Mouse (Mus musculus): Measurements from ENCODE around the gene Six6.

Six6 gene

DNA sequence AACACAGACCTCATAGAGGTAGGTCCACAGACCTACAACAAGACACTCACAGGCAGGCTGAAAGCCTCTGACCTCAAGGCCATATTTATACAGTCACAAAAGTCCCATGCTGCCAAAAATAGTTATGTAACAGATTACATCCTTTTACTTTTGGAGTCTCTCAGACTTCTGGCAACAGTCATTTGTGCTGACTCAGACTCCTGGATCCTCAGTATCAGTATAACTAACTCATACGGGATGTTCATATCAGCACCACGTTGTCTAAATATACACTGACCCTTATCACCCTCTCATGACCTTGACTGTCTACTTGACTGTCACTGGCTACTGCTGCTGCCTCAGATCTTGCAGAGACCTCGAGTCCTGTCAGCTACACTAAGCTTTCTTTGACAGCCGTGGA is 15.2 kb downstream of the Six6 start:
- ATAC-seq (ENCODE audit: insufficient number of reproducible peaks, low FRiP score, low TSS enrichment), result no peak

- ATAC-seq (ENCODE audit: insufficient number of reproducible peaks, low FRiP score, low TSS enrichment), result no peak
Observed at GRCm38 (mm10) chr12:72957829-72958424, 18.2 kb downstream of the Six6 start.

DNA sequence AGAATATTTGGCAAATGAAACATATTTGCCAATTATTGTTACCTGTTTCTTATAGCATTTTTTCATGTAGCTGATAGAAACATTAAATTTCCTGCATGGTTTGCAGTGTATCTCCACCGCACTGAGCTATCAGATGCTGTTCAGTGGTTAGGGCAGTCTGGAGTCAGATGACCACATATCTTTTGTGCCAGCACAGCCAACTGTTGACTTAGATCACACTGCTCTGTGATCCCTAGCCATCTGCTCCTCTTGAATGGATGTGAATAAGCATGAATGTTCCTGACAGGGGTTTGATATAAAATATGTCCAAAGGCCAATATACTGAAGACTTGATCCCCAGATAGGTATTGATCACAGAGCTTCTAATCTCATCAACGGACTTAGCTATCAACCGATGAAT is 18.8 kb downstream of the Six6 start:
- no peak for ATAC-seq (ENCODE audit: insufficient number of reproducible peaks, low FRiP score, low TSS enrichment)

- no peak for ATAC-seq (ENCODE audit: insufficient number of reproducible peaks, low FRiP score, low TSS enrichment)
Observed at GRCm38 (mm10) chr12:72962761-72963160, 23.1 kb downstream of the Six6 start.

- ATAC-seq (ENCODE audit: insufficient number of reproducible peaks, low FRiP score, low TSS enrichment), result no peak
Observed at GRCm38 (mm10) chr12:72967541-72967940, 27.8 kb downstream of the Six6 start.

- ATAC-seq (ENCODE audit: insufficient number of reproducible peaks, low FRiP score, low TSS enrichment), result no peak
Observed at GRCm38 (mm10) chr12:72970620-72971019, 30.9 kb downstream of the Six6 start.

DNA sequence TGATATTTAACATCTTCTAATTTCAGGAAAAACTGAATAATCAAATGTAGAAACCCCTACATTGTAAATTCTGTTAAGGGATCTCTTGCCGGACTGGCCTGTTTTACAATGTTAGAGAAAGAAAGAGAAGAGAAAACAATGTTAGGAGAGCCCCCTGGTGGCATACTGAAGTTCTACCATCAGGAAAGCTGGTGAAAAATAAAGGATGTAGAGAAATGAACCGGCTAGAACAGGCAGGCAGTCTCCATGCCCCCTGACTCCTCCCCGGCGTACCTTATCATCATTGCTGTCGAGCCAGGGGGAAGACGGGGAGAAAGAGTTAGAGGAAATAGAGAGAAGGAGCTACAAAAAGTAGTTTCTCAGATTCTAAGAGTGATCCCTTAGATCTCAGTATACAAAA is 33.5 kb downstream of the Six6 start:
- ATAC-seq (ENCODE audit: insufficient number of reproducible peaks, low FRiP score, low TSS enrichment), result no peak

DNA sequence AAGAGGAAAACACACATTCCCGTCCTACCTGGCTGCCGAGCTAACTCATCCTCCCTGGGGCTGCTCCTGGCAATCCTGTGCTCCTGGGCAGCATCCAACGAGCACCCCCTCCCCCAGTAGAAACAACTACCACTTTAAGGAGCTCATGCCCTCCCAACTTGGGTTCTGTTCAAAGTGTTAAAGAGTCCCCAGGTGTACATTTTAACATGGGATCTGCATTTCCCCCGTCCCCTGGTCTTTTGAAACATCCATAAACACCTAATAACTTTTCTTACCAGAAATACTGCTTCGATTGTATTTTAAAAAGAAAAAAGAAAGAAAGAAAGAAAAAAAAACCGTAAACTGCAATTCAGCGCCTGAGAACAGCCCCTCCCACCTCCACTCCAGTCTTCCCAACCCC is 36.5 kb downstream of the Six6 start:
- no peak for ATAC-seq (ENCODE audit: insufficient number of reproducible peaks, low FRiP score, low TSS enrichment)

- peak; percentile 79 for ATAC-seq (ENCODE audit: insufficient number of reproducible peaks, low FRiP score, low TSS enrichment)
Observed at GRCm38 (mm10) chr12:72976718-72977117, 37.0 kb downstream of the Six6 start.

DNA sequence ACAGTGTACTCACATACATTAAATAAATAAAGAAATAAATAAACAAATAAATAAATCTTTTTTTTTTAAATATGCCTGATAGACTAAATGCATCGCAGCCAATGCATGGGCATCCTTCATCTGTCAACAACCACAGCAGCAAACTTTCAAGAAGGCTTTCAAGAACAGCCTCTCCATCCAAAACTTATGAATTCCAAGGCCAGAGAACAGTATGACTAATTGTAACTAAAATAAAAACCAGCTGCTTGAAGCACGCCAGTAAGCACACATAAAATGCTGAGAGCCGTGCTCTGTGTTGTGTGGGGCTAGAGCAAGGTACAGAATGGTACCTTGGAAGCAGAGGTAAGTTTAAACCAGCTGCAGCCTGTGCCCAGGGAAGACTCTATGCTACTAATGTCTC is 38.2 kb downstream of the Six6 start:
- no peak for ATAC-seq (ENCODE audit: insufficient number of reproducible peaks, low FRiP score, low TSS enrichment)

- no peak for ATAC-seq (ENCODE audit: insufficient number of reproducible peaks, low FRiP score, low TSS enrichment)
Observed at GRCm38 (mm10) chr12:72979236-72979635, 39.5 kb downstream of the Six6 start.

DNA sequence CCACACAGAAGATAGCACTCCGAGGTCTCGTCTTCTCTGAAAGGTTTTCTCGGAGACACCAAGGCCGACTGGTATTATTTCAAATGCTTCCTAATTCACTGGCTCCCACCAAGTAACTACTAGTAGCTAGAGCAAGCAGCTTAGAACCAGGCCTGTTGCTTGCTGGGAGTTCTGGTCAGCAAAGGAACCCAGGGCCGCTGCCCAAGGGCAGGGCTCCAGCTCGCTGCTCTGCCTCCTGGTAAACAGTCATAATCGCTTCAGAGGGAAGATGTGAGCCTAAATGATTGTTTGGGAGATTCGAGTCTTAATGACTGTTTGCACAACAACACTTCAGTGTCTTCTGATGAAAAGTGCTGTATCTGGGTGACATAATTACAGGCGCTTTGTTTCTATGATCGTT is 42.9 kb downstream of the Six6 start:
- no peak for ATAC-seq (ENCODE audit: insufficient number of reproducible peaks, low FRiP score, low TSS enrichment)

GRCm38 (mm10) chr12:72983071-72983857 is 43.6 kb downstream of the Six6 start:
- ATAC-seq (ENCODE audit: insufficient number of reproducible peaks, low FRiP score, low TSS enrichment), result no peak

Data from cerebellum, adult (tissue).